Mouse (Mus musculus) ES-E14 (cell line): ENCODE results near the gene Tmem131. TPM values are rescaled to one million over a fixed set of nuclear protein-coding genes. Genes with fewer than 3 reads are reported as not detected.
A peak's percentile ranks its signal among the peaks of the same experiment; 100 is the strongest.

Source experiments
- DNase-seq: peaks from one replicate; pipeline ENCODE4 v3.0.0-alpha.2; 2013; ENCODE audit warnings: low read depth, low spot score
- H3K27ac ChIP-seq: 2 replicates; pipeline ENCODE4 v1.5.1; 2012; ENCODE audit warnings: low read depth, mild to moderate bottlenecking, low read length, moderate library complexity, mixed read lengths; ENCODE audit not compliant: poor library complexity, insufficient read depth, severe bottlenecking
- H3K36me3 ChIP-seq: 2 replicates; pipeline ENCODE4 v1.6.1; 2012; ENCODE audit warnings: mild to moderate bottlenecking, low read length, moderate library complexity, mixed read lengths; ENCODE audit not compliant: control insufficient read depth, poor library complexity, insufficient read depth, severe bottlenecking
- H3K4me1 ChIP-seq, 2 experiments: fragments of 150-350 bp in 1 of 2; sonication (generic) in 1 of 2; 2 replicates each; pipeline ENCODE4 v1.6.1; 2012; ENCODE audit warnings: low read length in 2 of 2, mild to moderate bottlenecking in 1 of 2, mixed read lengths in 1 of 2; ENCODE audit not compliant: control insufficient read depth in 2 of 2, insufficient read depth in 2 of 2, poor library complexity in 1 of 2
- H3K4me3 ChIP-seq, 2 experiments: fragments of 150-350 bp in 1 of 2; sonication (generic) in 1 of 2; 2 replicates each; pipeline ENCODE4 v1.5.1; 2012; ENCODE audit warnings: low read length in 2 of 2, low read depth in 1 of 2, mild to moderate bottlenecking in 1 of 2, mixed read lengths in 1 of 2; ENCODE audit not compliant: insufficient read depth in 1 of 2, poor library complexity in 1 of 2, severe bottlenecking in 1 of 2
- H3K9ac ChIP-seq: 2 replicates; pipeline ENCODE4 v1.6.1; 2012; ENCODE audit warnings: low read depth, mild to moderate bottlenecking, low read length, mixed read lengths; ENCODE audit not compliant: poor library complexity, insufficient read depth, severe bottlenecking
- H3K9me3 ChIP-seq: fragments of 150-350 bp; sonication (generic); 2 replicates; pipeline ENCODE4 v1.6.1; 2012; ENCODE audit warnings: low read depth, mild to moderate bottlenecking, low read length; ENCODE audit not compliant: control insufficient read depth, insufficient read depth
- CHD2 ChIP-seq: IDR thresholded peaks from 2 replicates; pipeline ENCODE4 v1.6.1; 2014; ENCODE audit warnings: mild to moderate bottlenecking, low read depth, low read length, inconsistent platforms
- HCFC1 ChIP-seq: IDR thresholded peaks from 2 replicates; pipeline ENCODE4 v1.6.1; 2012; ENCODE audit warnings: low read length, inconsistent platforms, borderline replicate concordance; ENCODE audit not compliant: insufficient read depth
- MAFK ChIP-seq: IDR thresholded peaks from 2 replicates; pipeline ENCODE4 v1.6.1; 2014; ENCODE audit warnings: mild to moderate bottlenecking, low read depth, low read length, inconsistent platforms; ENCODE audit not compliant: insufficient read depth
- ZC3H11A ChIP-seq: IDR thresholded peaks from 2 replicates; pipeline ENCODE4 v1.6.1; 2012; ENCODE audit warnings: low read depth, mild to moderate bottlenecking, inconsistent platforms, low read length, borderline replicate concordance
- ZNF384 ChIP-seq: IDR thresholded peaks from 2 replicates; pipeline ENCODE4 v1.6.1; 2012; ENCODE audit warnings: low read depth, low read length, inconsistent platforms
- in situ Hi-C, 2 experiments: fragments of 600-800 bp; cut with MboI; formaldehyde crosslinking; loops; one replicate each; pipeline ENCODE4 v1.15.1; 2025; ENCODE audit warnings: low sequenced_read_pairs in 2 of 2, inconsistent platforms in 1 of 2; ENCODE audit not compliant: unreplicated experiment in 2 of 2
- total RNA-seq: library from RNA; depleted of rRNA; stranded (reverse); fragments of 300-350 nt; gene quantifications from 2 replicates; pipeline ENCODE4 v1.2.3, GENCODE M21; 2012

Tmem131 gene
- total RNA-seq, 1 experiment, result 73.1 TPM

DNA sequence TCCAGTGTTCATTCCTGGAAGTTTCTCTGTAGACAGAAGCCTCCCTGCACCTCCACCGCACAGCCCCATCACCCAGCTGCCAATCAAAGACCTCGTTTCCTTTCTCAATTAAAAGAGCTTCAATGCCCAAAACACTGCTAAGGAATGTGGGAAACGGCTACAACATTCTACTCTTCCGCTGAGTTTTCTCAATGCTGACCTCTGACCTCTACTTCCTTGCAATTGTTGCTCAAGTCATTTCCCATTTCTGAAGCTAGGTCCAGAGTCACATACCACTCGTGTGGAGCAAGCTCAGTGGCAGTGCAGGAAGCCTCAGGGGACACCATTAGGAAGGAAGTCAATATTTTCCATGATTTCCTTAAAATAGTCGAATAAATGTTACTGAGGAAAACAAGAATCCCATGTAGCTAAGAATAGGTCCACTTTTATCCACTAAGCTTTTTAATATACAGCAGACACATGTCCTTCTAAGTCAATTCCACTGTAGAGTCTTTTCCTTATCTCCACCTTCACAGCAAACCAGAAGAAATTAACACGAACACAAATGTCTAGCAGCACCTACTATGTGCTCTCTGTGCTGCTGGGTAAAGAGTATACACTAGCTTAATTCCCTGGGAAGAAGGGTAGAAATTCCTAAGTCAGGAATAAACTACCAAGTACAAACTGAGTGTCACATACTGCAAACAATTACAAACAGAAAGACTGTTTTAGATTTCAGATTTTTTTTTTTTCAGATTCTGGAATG lies 28.8 kb downstream of the Tmem131 start:
- in situ Hi-C loops, result no loop called here
- Histone ChIP-seq H3K36me3 (peaks cover 2% of the 10 kb centered on the region; the same call in 1 of the 2 replicates), H3K4me3 (no peak overlapping the region), H3K27ac (no peak overlapping the region), H3K9me3 (no peaks in the 10 kb centered on the region), H3K4me1 (peaks cover 9 to 15% of the 10 kb centered on the region in 2 experiments), H3K9ac (0 out of 2 replicates have a peak overlapping the region, but pooled peaks have one; percentile 16)
- TF ChIP-seq ZC3H11A (no peak), MAFK (no peak), CHD2 (no peak), HCFC1 (no peak), ZNF384 (no peak)
- DNase-seq, result no peak

DNA sequence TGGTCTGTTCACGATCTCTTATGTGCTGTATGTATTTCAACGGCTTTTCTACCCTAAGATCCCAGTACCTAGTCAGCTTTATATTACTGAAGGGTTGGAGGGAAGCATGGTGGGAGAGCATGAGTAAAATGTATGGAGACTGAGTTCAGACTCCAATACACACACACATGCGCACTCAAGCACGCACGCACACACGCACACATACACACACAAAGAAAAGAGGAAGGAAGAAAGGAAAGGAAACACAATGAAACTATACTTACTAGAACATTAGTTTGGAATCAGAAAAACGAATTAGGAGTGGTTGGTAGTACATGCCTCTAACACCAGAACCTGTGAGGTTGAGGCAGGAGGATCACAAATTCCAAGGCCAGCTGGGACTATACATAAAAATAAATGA lies 29.7 kb downstream of the Tmem131 start:
- Histone ChIP-seq H3K9me3 (no peaks in the 10 kb centered on the region), H3K27ac (no peak overlapping the region), H3K4me1 (peaks cover 9 to 15% of the 10 kb centered on the region in 2 experiments; a peak in 3 of 4 replicates), H3K36me3 (peaks cover 2% of the 10 kb centered on the region; the same call in 1 of the 2 replicates), H3K9ac (no peak overlapping the region), H3K4me3 (no peak overlapping the region)
- TF ChIP-seq ZNF384 (no peak), CHD2 (no peak), HCFC1 (no peak), MAFK (no peak), ZC3H11A (no peak)
- in situ Hi-C loops, result no loop called here
- no peak for DNase-seq

DNA sequence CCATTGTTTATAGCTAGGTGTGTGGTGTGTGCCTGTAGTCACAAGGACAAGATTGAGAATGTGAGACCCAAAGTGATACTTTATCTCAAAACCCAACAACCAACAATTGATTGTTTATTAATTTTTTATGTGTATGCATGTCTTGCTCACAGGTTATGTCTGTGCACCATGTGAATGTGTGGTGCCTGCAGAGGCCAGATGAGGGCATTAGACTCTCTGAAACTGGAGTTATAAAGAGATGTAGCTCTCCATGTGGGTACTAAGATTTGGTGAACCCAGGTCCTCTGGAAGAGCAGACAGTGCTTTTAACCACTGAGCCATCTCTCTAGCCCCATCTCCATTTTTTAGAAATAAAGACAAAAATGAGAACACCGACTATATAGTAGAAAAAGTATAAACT lies 31.2 kb downstream of the Tmem131 start:
- H3K36me3 ChIP-seq, result peaks cover 2% of the 10 kb centered on the region; the same call in 1 of the 2 replicates
- DNase-seq, result no peak

DNA sequence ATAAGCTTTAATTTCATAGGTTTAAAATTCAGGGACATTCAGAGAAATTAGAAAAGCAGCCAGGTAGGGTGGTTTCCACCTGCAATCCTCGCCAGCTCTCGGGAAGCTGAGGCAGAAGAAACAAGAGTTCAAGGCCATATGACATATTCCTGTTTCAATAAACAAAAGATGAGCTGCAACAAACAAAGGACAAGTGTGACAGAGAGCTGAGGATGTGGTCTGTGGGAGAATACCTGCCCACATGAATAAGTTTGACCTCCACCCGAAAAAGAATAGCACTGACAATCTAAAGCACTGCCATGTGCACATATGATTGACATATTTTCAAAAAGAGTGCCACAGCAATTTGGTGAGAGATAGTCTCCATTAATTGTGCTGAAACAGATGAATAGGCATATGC lies 31.9 kb downstream of the Tmem131 start:
- Histone ChIP-seq H3K27ac (no peak overlapping the region), H3K4me3 (no peak overlapping the region), H3K9me3 (no peaks in the 10 kb centered on the region), H3K9ac (no peak overlapping the region), H3K4me1 (peaks cover 12 to 16% of the 10 kb centered on the region in 2 experiments), H3K36me3 (peaks cover 2% of the 10 kb centered on the region; the same call in 1 of the 2 replicates)
- in situ Hi-C loops, result no loop called here
- no peak for TF ChIP-seq CHD2
- no peak for TF ChIP-seq ZNF384
- TF ChIP-seq MAFK, result no peak
- TF ChIP-seq HCFC1, result no peak
- TF ChIP-seq ZC3H11A, result no peak
- no peak for DNase-seq

More for the DNA sequence above, 31.2 kb downstream of the Tmem131 start:
- in situ Hi-C loops, result no loop called here
- H3K4me3 ChIP-seq, result no peak overlapping the region
- peaks cover 13 to 15% of the 10 kb centered on the region in 2 experiments; a peak in 3 of 4 replicates for H3K4me1 ChIP-seq
- H3K9ac ChIP-seq, result no peak overlapping the region
- TF ChIP-seq MAFK, result no peak
- no peak for TF ChIP-seq ZC3H11A
- no peak for TF ChIP-seq ZNF384
- TF ChIP-seq CHD2, result no peak
- no peak for TF ChIP-seq HCFC1
- H3K9me3 ChIP-seq, result no peaks in the 10 kb centered on the region
- H3K27ac ChIP-seq, result no peak overlapping the region
